Mouse (Mus musculus) heart, postnatal 36 days (tissue): ENCODE data around the gene Akap13. TPM values are rescaled to one million over a fixed set of nuclear protein-coding genes. Genes with fewer than 3 reads are reported as not detected.

Experiments
- DNase-seq, 2 experiments: peaks; one replicate each; pipeline ENCODE4 v3.0.0; 2021 to 2022
- intact Hi-C: fragments of 180-260 bp; cut with DNase I; formaldehyde crosslinking; loops from one replicate; pipeline ENCODE4 v1.15.1; 2025
- total RNA-seq, 2 experiments: library from RNA; stranded (reverse); gene quantifications; 2 replicates each; pipeline ENCODE4 v1.2.3; 2021

Gene Akap13
- total RNA-seq, 2 experiments from 2014 or later = 73.7 to 88.3 TPM

GRCm38 (mm10) chr7:75694777-75695176, 239.4 kb downstream of the Akap13 start:
- no peak for DNase-seq
- intact Hi-C loops = loop anchor here (2.0 kb wide), 1 partner anchor 74 kb away; no protein-coding TSS in a partner anchor

GRCm38 (mm10) chr7:75699836-75700235, 244.5 kb downstream of the Akap13 start:
- no peak for DNase-seq
- intact Hi-C loops = no loop called here

GRCm38 (mm10) chr7:75700771-75701345, 245.5 kb downstream of the Akap13 start:
- intact Hi-C loops = no loop called here
- no peak for DNase-seq

GRCm38 (mm10) chr7:75701761-75702160, 246.4 kb downstream of the Akap13 start:
- intact Hi-C loops = no loop called here
- DNase-seq = no peak

- intact Hi-C loops = no loop called here
- DNase-seq = no peak
These were observed 247.0 kb downstream of the Akap13 start for GRCm38 (mm10) chr7:75702368-75702767.

- DNase-seq = no peak
- intact Hi-C loops = no loop called here
These were observed 247.8 kb downstream of the Akap13 start for GRCm38 (mm10) chr7:75702966-75703645.

- intact Hi-C loops = no loop called here
These were observed 249.5 kb downstream of the Akap13 start for GRCm38 (mm10) chr7:75704862-75705261.

GRCm38 (mm10) chr7:75709936-75710335, 254.6 kb downstream of the Akap13 start:
- intact Hi-C loops = loop anchor here (5.0 kb wide), 3 partner anchors 68 to 338 kb away; no protein-coding TSS in a partner anchor
- no peak for DNase-seq

More at GRCm38 (mm10) chr7:75704862-75705261, 249.5 kb downstream of the Akap13 start:
- DNase-seq = no peak

GRCm38 (mm10) chr7:75710920-75711319, 255.6 kb downstream of the Akap13 start:
- intact Hi-C loops = loop anchor here (5.0 kb wide), 3 partner anchors 69 to 339 kb away; no protein-coding TSS in a partner anchor
- DNase-seq = no peak

GRCm38 (mm10) chr7:75711436-75711835, 256.1 kb downstream of the Akap13 start:
- intact Hi-C loops = loop anchor here (5.0 kb wide), 3 partner anchors 69 to 339 kb away; no protein-coding TSS in a partner anchor
- DNase-seq = no peak

GRCm38 (mm10) chr7:75712808-75713207, 257.5 kb downstream of the Akap13 start:
- no peak for DNase-seq
- intact Hi-C loops = loop anchor here (5.0 kb wide), 3 partner anchors 71 to 341 kb away; no protein-coding TSS in a partner anchor

- no peak for DNase-seq
- intact Hi-C loops = loop anchor here (5.0 kb wide), 3 partner anchors 72 to 342 kb away; no protein-coding TSS in a partner anchor
These were observed 258.6 kb downstream of the Akap13 start for GRCm38 (mm10) chr7:75713959-75714358.

- intact Hi-C loops = no loop called here
These were observed 259.7 kb downstream of the Akap13 start for GRCm38 (mm10) chr7:75715026-75715425.

GRCm38 (mm10) chr7:75715939-75716338, 260.6 kb downstream of the Akap13 start:
- intact Hi-C loops = loop anchor here (2.0 kb wide), 1 partner anchor 33 kb away; no protein-coding TSS in a partner anchor
- DNase-seq = peak; percentile 57 to 73

More at GRCm38 (mm10) chr7:75715026-75715425, 259.7 kb downstream of the Akap13 start:
- no peak for DNase-seq

GRCm38 (mm10) chr7:75717349-75717748, 262.0 kb downstream of the Akap13 start:
- intact Hi-C loops = loop anchor here (2.0 kb wide), 1 partner anchor 35 kb away; no protein-coding TSS in a partner anchor

GRCm38 (mm10) chr7:75721302-75721701, 266.0 kb downstream of the Akap13 start:
- intact Hi-C loops = no loop called here

More at GRCm38 (mm10) chr7:75717349-75717748, 262.0 kb downstream of the Akap13 start:
- DNase-seq = no peak

GRCm38 (mm10) chr7:75724012-75724411, 268.7 kb downstream of the Akap13 start:
- DNase-seq = no peak
- intact Hi-C loops = no loop called here

More at GRCm38 (mm10) chr7:75721302-75721701, 266.0 kb downstream of the Akap13 start:
- no peak for DNase-seq

GRCm38 (mm10) chr7:75725899-75726298, 270.6 kb downstream of the Akap13 start:
- intact Hi-C loops = no loop called here
- DNase-seq = no peak

GRCm38 (mm10) chr7:75726867-75727266, 271.5 kb downstream of the Akap13 start:
- intact Hi-C loops = no loop called here
- no peak for DNase-seq

- intact Hi-C loops = no loop called here
- DNase-seq = no peak
These were observed 274.3 kb downstream of the Akap13 start for GRCm38 (mm10) chr7:75729652-75730051.

- DNase-seq = no peak
- intact Hi-C loops = no loop called here
These were observed 274.9 kb downstream of the Akap13 start for GRCm38 (mm10) chr7:75730216-75730615.
